Mouse (Mus musculus) heart, adult 9 months (tissue): ENCODE measurements around the gene Cntn5.
A peak's percentile ranks its signal among the peaks of the same experiment; 100 is the strongest.

ENCODE experiments used
- DNase-seq, 2 experiments: peaks; one replicate each; pipeline ENCODE4 v3.0.0; 2022; ENCODE audit warnings: low spot score in 2 of 2

Cntn5 gene

DNA sequence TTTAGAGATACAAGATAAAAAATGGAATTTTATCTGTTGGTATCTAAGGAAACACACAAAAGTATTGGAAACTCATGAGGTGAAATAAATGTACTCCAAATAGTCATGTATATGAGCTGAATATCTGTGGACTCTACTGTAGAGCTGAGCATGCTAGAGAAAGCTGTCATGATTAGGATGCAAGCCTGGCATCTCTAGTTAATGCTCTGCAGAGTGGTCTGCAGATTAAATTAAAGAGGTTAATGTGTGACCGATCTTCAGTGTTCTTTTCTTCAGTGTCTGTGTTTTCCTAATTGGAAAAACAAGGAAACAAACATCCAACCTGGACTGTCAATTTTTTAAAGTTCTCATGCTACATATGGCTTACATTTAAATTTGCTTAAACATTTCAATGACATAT is 1199.4 kb downstream of the Cntn5 start:
- DNase-seq, result no peak

DNA sequence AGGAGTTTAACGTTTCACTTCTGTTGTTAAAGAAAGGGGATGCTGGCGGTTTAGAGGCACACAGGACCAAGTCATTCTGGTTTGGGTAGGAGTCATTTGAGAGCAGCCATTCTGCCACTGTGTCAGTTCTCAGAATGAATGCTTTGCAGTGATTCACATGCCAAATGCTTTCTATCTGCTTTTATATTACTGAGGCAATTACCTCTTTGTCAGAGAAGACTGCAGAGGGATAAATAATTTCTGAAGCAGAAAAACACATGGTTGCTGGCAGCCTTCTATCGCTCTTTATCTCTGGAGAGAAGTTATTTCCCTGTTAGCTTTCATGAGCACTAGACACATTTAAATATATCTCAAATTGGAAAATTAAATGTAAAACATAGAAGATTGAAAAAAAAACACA is 1207.9 kb downstream of the Cntn5 start:
- DNase-seq, result no peak

DNA sequence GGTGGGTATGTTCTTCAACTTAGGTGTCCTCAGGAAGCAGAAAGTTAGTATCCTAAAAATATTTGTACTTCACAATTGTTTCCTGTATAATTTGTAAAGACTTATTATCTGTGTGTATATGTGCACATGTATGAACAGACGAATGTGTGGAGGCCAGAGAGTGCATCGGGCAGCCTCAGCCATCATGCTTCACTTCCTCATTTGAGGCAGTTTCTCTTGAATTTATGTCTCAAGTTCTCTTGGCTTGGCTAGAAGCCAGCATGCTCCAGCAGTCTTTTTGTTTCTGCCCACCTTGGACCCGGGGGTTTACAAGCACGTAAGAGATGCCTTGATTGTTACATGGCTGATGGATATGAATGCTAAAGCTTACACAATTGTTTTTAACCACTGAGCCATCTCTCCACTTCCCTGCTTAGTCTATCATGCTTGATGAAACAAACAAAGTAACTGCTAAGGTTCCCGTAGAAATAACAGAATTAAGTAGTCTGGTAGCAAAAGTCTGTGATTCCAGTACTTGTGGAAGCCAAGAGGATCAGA is 1222.2 kb downstream of the Cntn5 start:
- no peak for DNase-seq

DNA sequence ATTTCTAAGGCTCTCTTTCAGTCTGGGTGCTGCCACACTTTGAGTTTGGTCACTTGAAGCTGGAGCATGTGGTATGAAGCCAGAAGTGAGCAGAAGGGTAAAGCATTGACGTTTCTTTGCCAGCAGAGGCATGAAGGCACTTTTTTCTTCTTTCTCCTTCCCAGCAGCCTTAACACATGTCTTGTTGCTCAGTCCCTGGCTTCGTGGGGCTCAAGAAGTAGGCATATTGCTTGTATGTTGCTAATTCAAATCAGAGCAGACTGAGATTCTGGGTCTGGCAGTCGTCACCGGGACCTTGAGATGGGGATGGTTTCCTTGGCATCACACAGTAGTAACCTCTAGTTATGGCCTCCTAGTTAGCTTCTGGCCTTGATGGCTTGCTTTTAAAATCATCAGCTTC is 1228.5 kb downstream of the Cntn5 start:
- DNase-seq, result no peak

DNA sequence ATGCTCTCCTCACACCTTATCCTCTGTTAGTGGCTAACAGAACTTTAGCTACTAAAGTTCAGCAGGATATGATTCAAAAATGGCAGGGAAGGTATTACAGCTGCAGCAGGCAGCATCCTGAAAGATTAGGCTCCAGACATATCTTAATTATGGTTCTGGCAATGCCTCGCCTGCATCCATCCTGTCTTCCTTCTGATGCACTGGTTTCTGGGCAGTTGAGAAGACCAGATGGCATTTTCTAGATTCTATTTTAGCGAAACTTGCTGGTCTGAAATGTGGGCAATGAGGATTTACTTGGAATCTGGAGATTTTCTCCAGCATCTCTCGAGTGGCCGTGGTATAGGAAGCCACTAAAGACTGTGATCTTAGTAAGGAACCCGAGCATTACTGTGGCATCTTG is 1230.0 kb downstream of the Cntn5 start:
- DNase-seq, result no peak

DNA sequence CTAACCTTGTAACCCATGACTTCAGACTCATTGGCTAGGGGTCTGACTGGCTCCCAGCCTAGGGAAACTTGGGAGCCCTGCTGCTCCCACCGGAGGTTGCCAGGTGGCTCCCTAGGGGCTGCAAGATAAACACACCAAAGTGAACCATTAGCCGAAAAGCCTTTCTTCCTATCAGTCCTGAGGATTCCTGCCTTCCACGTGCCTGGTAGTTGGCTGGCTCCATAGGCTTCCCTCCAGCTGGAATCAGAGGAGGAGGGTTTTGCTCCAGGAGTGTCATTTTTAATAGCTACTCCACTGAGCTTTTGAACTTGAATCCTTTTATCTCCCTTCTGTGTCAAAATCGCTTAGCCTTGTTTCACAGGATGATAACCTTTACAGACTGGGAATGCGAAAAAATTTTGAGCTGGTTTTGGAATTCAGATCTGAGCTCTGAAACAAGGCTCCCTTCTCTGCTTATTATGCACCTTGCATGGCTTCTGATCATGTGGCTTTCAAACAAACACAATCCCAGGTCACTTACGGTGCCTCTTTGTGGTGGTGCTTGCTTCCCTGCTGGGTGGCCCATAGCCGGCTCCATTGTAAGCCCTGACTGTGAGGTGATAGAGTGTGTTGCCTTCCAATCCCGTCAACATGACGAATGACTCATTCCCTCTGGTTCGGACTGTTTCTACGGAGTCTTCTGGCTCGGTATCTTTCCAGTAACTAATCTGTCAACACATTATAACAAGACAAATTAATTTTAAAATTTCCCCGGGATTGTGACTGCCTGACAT is 1231.1 kb downstream of the Cntn5 start:
- peak in 1 of 2 experiments; percentile 6 for DNase-seq

DNA sequence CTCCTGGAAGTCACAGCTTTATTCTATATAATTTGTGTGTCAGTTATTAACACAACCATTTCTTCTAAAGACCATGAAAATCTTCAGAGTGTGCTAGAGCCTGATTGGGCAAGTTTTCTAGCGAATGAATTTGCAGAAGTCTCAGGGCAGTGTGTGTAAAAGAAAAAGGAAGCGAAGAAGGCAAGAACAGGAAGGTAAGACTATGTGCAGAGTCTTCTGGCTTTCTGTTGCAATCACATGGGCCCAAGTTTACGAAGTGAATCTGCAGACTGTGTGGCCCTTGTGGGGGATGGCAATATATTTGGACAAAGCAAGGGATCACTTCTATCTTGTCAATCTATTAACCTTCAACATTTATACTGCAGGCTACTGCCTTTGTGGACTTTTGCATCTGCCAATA is 1251.1 kb downstream of the Cntn5 start:
- no peak for DNase-seq

DNA sequence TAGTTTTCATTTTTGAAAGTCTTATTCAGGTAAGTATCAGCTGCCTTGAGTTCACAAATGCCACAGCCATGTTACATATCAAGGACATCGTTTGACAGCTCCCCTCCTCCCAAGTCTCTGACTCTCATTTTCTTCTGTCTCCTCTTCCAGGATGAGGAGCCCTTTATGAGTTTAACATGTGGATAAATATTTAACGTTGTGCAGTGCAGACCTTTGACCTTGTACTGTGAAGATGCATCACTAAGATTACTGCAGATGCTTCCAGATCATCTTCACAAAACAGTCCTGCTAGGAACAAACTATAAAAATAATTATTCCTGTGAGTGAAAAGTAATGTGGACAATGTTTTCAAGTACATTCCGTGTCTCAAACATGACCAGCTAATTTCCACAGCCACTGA is 1257.2 kb downstream of the Cntn5 start:
- no peak for DNase-seq

DNA sequence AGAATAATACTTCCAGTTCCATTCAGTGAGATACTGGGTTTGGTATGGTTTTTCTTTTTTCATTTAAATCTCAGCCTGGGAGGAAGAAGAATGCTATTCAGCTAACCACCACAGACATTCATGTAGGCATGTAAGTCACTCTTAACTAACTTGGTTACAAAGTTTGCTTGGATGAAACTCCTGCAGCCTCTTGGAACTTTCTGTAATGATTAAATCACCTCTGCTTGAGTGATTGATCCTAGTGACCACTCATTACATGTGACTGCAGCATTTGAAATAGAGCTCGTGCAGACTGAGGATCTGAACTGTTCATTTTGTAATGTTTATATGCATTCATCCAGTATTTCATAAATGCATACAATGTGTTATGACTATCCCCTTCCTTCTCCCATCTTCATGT is 1258.3 kb downstream of the Cntn5 start:
- no peak for DNase-seq
